Mouse (Mus musculus): ENCODE data around the gene Hist1h4a. TPM values are rescaled to one million over a fixed set of nuclear protein-coding genes. Genes with fewer than 3 reads are reported as not detected.

The Hist1h4a gene
- total and polyA plus RNA-seq, 2 experiments from 2014 or later, result 0.49 to 794 TPM

DNA sequence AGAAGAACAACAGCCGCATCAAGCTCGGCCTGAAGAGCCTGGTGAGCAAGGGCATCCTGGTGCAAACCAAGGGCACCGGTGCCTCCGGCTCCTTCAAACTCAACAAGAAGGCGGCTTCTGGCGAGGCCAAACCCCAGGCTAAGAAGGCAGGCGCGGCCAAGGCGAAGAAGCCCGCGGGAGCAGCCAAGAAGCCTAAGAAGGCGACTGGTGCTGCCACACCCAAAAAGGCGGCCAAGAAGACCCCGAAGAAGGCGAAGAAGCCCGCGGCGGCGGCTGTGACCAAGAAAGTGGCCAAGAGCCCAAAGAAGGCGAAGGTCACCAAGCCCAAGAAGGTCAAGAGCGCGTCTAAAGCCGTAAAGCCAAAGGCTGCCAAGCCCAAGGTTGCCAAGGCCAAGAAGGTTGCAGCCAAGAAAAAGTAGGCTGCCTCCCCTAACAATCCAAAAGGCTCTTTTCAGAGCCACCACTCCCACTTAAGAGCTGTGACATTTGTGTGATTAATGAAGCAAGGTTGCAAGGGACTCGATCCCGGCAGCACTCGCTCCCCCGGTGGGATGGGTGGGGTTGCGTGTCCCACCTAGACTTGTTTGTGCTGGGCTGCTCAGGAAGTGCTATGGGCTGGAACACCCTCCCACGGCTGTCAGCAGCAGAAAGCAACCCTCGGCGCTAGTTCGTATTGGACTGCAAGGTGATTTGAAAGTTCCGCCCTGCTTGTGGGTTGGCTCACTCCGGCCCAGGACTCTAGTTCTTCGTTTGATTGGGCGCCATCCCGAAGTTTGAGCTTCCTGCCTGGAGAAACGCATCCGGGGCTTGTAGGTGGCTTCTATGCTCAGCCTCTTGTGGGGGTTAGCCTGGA lies 21.7 kb downstream of the Hist1h4a start:
- no peaks in the 10 kb centered on the region for H3K9me3 ChIP-seq (replicated peaks; ENCODE audit: control insufficient read depth, low read length)
- peaks cover 8% of the 10 kb centered on the region; the same call in 1 of the 2 replicates for H3K4me1 ChIP-seq (ENCODE audit: control insufficient read depth, insufficient read depth)
- no peaks in the 10 kb centered on the region for H3K27me3 ChIP-seq (ENCODE audit: control insufficient read depth, insufficient read depth, low read length)
- ATAC-seq (ENCODE audit: insufficient read depth, low read depth) (peak; percentile 87), DNase-seq (ENCODE audit: low spot score) (peak; percentile 95)
- TF ChIP-seq CTCF (IDR thresholded peaks at IDR 0.05; ENCODE audit: low read depth) (no peak), EP300 (IDR thresholded peaks at IDR 0.05; ENCODE audit: low read depth) (peak; percentile 83)
- H3K27ac ChIP-seq (ENCODE audit: low read depth), result peak overlapping the region; percentile 97
- H3K36me3 ChIP-seq (replicated peaks; ENCODE audit: control insufficient read depth, insufficient read depth, low read length), result no peaks in the 10 kb centered on the region
- WGBS, result under 1% methylated on average over 39 of the region's 39 CpGs
- H3K9ac ChIP-seq (replicated peaks; ENCODE audit: low read depth, low read length), result peak overlapping the region; percentile 96
- H3K4me3 ChIP-seq (ENCODE audit: low read depth, low read length), result peak overlapping the region; percentile 72
- peak overlapping the region; percentile 97 for H3K4me2 ChIP-seq (ENCODE audit: low read depth, low read length)

DNA sequence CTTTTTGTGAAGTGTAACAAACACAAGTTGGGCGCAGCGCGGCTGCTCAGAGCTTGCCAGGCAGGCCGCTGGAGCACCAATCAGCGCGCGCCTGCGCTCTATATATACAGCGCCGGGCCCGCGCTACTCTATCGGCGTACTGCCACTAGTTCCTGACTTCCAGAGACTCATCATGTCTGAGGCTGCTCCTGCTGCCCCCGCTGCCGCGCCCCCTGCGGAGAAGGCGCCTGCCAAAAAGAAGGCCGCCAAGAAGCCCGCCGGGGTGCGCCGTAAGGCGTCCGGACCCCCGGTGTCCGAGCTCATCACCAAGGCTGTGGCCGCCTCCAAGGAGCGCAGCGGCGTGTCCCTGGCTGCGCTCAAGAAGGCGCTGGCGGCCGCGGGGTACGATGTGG lies 22.4 kb downstream of the Hist1h4a start, which contains the start of gene Hist1h1c:
Hist1h1c (plus strand) TSS at position 132 of the 392 bp plus-strand sequence.
- no peaks in the 10 kb centered on the region for H3K27me3 ChIP-seq (ENCODE audit: control insufficient read depth, insufficient read depth, low read length)
- no peaks in the 10 kb centered on the region for H3K36me3 ChIP-seq (replicated peaks; ENCODE audit: control insufficient read depth, insufficient read depth, low read length)
- peak; percentile 92 for DNase-seq (ENCODE audit: low spot score)
- no peaks in the 10 kb centered on the region for H3K9me3 ChIP-seq (replicated peaks; ENCODE audit: control insufficient read depth, low read length)
- H3K4me3 ChIP-seq (ENCODE audit: low read depth, low read length), result peak within 1 kb of the TSS; percentile 72
- peak; percentile 86 for ATAC-seq (ENCODE audit: insufficient read depth, low read depth)
- H3K27ac ChIP-seq (ENCODE audit: low read depth), result peak within 1 kb of the TSS; percentile 97
- WGBS, result under 1% methylated on average over 32 of the region's 38 CpGs
- peak within 1 kb of the TSS; percentile 96 for H3K9ac ChIP-seq (replicated peaks; ENCODE audit: low read depth, low read length)
- TF ChIP-seq EP300 (IDR thresholded peaks at IDR 0.05; ENCODE audit: low read depth) (peak; percentile 61), CTCF (IDR thresholded peaks at IDR 0.05; ENCODE audit: low read depth) (no peak)
- peak within 1 kb of the TSS; percentile 97 for H3K4me2 ChIP-seq (ENCODE audit: low read depth, low read length)
- peaks cover 8% of the 10 kb centered on the region; the same call in 1 of the 2 replicates for H3K4me1 ChIP-seq (ENCODE audit: control insufficient read depth, insufficient read depth)

DNA sequence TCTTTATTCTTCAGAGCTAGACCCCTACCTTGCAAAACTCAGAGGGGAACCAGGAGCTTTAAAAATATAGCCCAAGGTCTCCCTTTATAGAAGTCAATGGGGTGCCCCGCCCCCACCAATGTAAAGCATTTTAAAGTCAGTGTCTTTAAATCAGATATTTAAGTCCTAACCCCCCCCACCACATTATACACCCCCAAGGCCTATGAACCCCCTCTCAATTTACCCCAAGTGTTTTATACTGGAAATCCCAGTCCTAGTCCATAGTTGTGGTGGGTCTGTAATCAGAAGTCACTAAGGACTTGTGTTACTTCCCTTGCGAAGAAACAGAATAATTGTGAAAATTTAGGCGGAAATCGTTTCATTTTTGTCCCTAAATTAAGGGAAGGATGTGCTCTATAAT lies 23.0 kb downstream of the Hist1h4a start:
- Histone ChIP-seq H3K27me3 (ENCODE audit: control insufficient read depth, insufficient read depth, low read length) (no peaks in the 10 kb centered on the region), H3K4me2 (ENCODE audit: low read depth, low read length) (peak overlapping the region; percentile 97), H3K36me3 (replicated peaks; ENCODE audit: control insufficient read depth, insufficient read depth, low read length) (no peaks in the 10 kb centered on the region), H3K9ac (replicated peaks; ENCODE audit: low read depth, low read length) (peak overlapping the region; percentile 96), H3K27ac (ENCODE audit: low read depth) (peak overlapping the region; percentile 97), H3K9me3 (replicated peaks; ENCODE audit: control insufficient read depth, low read length) (no peaks in the 10 kb centered on the region), H3K4me1 (ENCODE audit: control insufficient read depth, insufficient read depth) (peaks cover 8% of the 10 kb centered on the region; the same call in 1 of the 2 replicates), H3K4me3 (ENCODE audit: low read depth, low read length) (peak overlapping the region; percentile 72)
- no peak for DNase-seq (ENCODE audit: low spot score)
- 23% methylated on average over 4 of the region's 4 CpGs for WGBS
- ATAC-seq (ENCODE audit: insufficient read depth, low read depth), result no peak
- TF ChIP-seq CTCF (IDR thresholded peaks at IDR 0.05; ENCODE audit: low read depth) (no peak), EP300 (IDR thresholded peaks at IDR 0.05; ENCODE audit: low read depth) (no peak; the same call in 1 of the 2 replicates)

GRCm38 (mm10) chr13:23737091-23737490 lies 23.9 kb downstream of the Hist1h4a start:
- H3K27ac ChIP-seq (ENCODE audit: low read depth), result no peak overlapping the region
- DNase-seq (ENCODE audit: low spot score) (no peak), ATAC-seq (ENCODE audit: insufficient read depth, low read depth) (no peak)
- no peak overlapping the region for H3K4me2 ChIP-seq (ENCODE audit: low read depth, low read length)
- peaks cover 8% of the 10 kb centered on the region; the same call in 1 of the 2 replicates for H3K4me1 ChIP-seq (ENCODE audit: control insufficient read depth, insufficient read depth)
- H3K4me3 ChIP-seq (ENCODE audit: low read depth, low read length), result no peak overlapping the region
- H3K9me3 ChIP-seq (replicated peaks; ENCODE audit: control insufficient read depth, low read length), result no peaks in the 10 kb centered on the region
- H3K27me3 ChIP-seq (ENCODE audit: control insufficient read depth, insufficient read depth, low read length), result no peaks in the 10 kb centered on the region
- no peaks in the 10 kb centered on the region for H3K36me3 ChIP-seq (replicated peaks; ENCODE audit: control insufficient read depth, insufficient read depth, low read length)
- no peak overlapping the region for H3K9ac ChIP-seq (replicated peaks; ENCODE audit: low read depth, low read length)
- no peak for TF ChIP-seq CTCF (IDR thresholded peaks at IDR 0.05; ENCODE audit: low read depth)
- TF ChIP-seq EP300 (IDR thresholded peaks at IDR 0.05; ENCODE audit: low read depth), result no peak
- 88% methylated on average over 5 of the region's 5 CpGs for WGBS

GRCm38 (mm10) chr13:23732156-23732804 lies 28.8 kb downstream of the Hist1h4a start:
- 21% methylated on average over 8 of the region's 8 CpGs for WGBS
- Histone ChIP-seq H3K27ac (ENCODE audit: low read depth) (no peak overlapping the region), H3K9me3 (replicated peaks; ENCODE audit: control insufficient read depth, low read length) (no peaks in the 10 kb centered on the region), H3K27me3 (ENCODE audit: control insufficient read depth, insufficient read depth, low read length) (no peaks in the 10 kb centered on the region), H3K4me2 (ENCODE audit: low read depth, low read length) (no peak overlapping the region), H3K4me3 (ENCODE audit: low read depth, low read length) (no peak overlapping the region), H3K4me1 (ENCODE audit: control insufficient read depth, insufficient read depth) (0 out of 2 replicates have a peak, but pooled peaks cover 4% of the 10 kb centered on the region), H3K36me3 (replicated peaks; ENCODE audit: control insufficient read depth, insufficient read depth, low read length) (no peaks in the 10 kb centered on the region), H3K9ac (replicated peaks; ENCODE audit: low read depth, low read length) (no peak overlapping the region)
- TF ChIP-seq CTCF (IDR thresholded peaks at IDR 0.05; ENCODE audit: low read depth) (peak; percentile 85), EP300 (IDR thresholded peaks at IDR 0.05; ENCODE audit: low read depth) (no peak)
- DNase-seq (ENCODE audit: low spot score), result peak; percentile 71
- ATAC-seq (ENCODE audit: insufficient read depth, low read depth), result no peak; the same call in 1 of the 2 replicates

All from heart, postnatal 0 days (tissue).